Mouse (Mus musculus) embryonic facial prominence, embryonic 11.5 days (tissue): ENCODE results near the gene Tgif2. TPM values are rescaled to one million over a fixed set of nuclear protein-coding genes. Genes with fewer than 3 reads are reported as not detected.
A peak's percentile ranks its signal among the peaks of the same experiment; 100 is the strongest.

Source experiments
- ATAC-seq: fragments of 200-750 bp; cut with Nextera tagmentation; replicated peaks from 2 replicates; pipeline ENCODE4 v1.8.0; 2017; ENCODE audit warnings: low read depth; ENCODE audit not compliant: insufficient number of reproducible peaks, low FRiP score, low TSS enrichment
- DNase-seq: peaks from one replicate; pipeline ENCODE4 v3.0.0-alpha.2; 2015; ENCODE audit warnings: low spot score
- H3K27ac ChIP-seq: fragments of 300-500 bp; sonication (generic); replicated peaks from 2 replicates; pipeline ENCODE4 v1.5.1; 2014; ENCODE audit warnings: mild to moderate bottlenecking, low read depth, low read length, control low read depth
- H3K27me3 ChIP-seq: fragments of 300-500 bp; sonication (generic); 2 replicates; pipeline ENCODE4 v1.6.1; 2014; ENCODE audit warnings: mild to moderate bottlenecking, low read length, moderate library complexity, mixed read lengths; ENCODE audit not compliant: control insufficient read depth, insufficient read depth
- H3K36me3 ChIP-seq: fragments of 300-500 bp; sonication (generic); replicated peaks from 2 replicates; pipeline ENCODE4 v1.6.1; 2014; ENCODE audit warnings: low read depth, mild to moderate bottlenecking, low read length, moderate library complexity, mixed read lengths; ENCODE audit not compliant: control insufficient read depth, insufficient read depth
- H3K4me1 ChIP-seq: fragments of 300-500 bp; sonication (generic); 2 replicates; pipeline ENCODE4 v1.6.1; 2014; ENCODE audit warnings: low read length, mixed read lengths; ENCODE audit not compliant: control insufficient read depth, insufficient read depth
- H3K4me2 ChIP-seq: fragments of 300-500 bp; sonication (generic); 2 replicates; pipeline ENCODE4 v1.6.1; 2014; ENCODE audit warnings: low read depth, mild to moderate bottlenecking, control low read depth, low read length, moderate library complexity
- H3K4me3 ChIP-seq: fragments of 300-500 bp; sonication (generic); 2 replicates; pipeline ENCODE4 v1.5.1; 2014; ENCODE audit warnings: low read depth, low read length, control low read depth
- H3K9ac ChIP-seq: fragments of 300-500 bp; sonication (generic); replicated peaks from 2 replicates; pipeline ENCODE4 v1.6.1; 2014; ENCODE audit warnings: mild to moderate bottlenecking, control low read depth, low read length
- H3K9me3 ChIP-seq: fragments of 300-500 bp; sonication (generic); replicated peaks from 2 replicates; pipeline ENCODE4 v1.6.1; 2016; ENCODE audit warnings: mild to moderate bottlenecking, low read length, inconsistent platforms, mixed read lengths; ENCODE audit not compliant: control insufficient read depth
- WGBS: fragments of 180-500 bp; shearing (Covaris S2); extraction: QIAGEN DNeasy Blood & Tissue Kit; methylation state at CpG from one replicate; pipeline ENCODE4 v1.1.7; 2014; 5-methylcytosine and 5-hydroxymethylcytosine counted together
- polyA plus RNA-seq: library from polyadenylated mRNA; unstranded; fragments of >200 nt; fragmentation: Nextera tagmentation; extraction: Ambion mirVana; gene quantifications from 2 replicates; pipeline ENCODE4 v1.2.1, GENCODE M21; 2014

The Tgif2 gene
- polyA plus RNA-seq, 1 experiment from 2014 or later: 91.0 TPM

DNA sequence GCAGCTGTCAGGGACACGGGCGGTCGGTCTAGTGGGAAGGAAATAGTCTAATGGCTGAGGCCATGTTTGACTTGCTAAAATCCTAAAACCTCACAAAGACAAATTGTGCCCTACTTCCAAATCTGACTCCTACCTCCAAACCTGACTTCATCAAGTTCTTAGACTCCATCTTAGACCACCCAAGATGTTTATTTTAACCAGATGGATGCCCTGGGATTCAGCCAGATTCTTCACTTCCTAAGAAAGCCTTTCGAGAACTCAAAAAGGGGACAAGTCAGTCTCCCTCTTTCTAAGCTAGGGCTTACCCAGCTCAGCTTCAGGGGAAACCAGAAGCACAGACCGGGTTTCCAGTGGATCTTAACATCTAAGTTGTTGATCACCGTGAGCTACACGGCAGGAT lies 18.9 kb downstream of the Tgif2 start:
- Histone ChIP-seq H3K27me3 (no peaks in the 10 kb centered on the region), H3K9me3 (no peaks in the 10 kb centered on the region), H3K4me2 (no peak overlapping the region), H3K9ac (no peak overlapping the region), H3K27ac (no peak overlapping the region), H3K36me3 (no peaks in the 10 kb centered on the region; the same call in 1 of the 2 replicates), H3K4me3 (no peak overlapping the region), H3K4me1 (no peaks in the 10 kb centered on the region)
- no peak for DNase-seq
- no peak for ATAC-seq
- 79% methylated on average over 7 of the region's 7 CpGs for WGBS

DNA sequence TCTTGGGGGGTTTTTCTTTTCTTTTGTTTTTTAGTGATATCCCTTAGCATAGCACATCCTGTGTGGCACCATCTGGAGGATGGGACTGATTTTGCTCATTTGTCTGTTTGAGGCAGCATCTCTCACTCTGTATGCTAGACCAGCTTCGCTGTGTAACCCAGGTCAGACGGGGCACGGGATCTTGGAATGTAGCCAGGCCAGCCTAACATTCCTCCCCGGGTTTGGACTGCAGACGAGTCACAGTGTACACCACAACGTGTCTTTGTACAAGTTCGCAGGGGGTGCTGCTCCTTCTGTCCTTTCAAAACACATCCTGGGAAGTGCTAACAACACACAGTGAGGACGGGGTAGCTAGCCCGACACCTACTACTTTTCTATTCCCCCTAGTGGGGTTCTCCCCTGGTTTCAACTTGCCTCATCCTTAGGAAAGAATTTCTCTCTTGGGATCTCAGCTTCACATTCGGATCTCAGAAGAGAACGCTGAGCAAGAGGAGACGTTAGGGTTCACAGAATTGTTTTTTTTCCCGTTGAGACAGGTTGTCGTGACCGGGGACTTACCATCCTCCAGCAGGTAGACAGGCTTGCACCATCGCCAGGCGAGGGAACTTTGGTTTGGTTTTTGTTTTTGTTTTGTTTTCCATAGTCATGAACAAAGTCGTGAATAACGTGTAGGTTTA lies 22.4 kb downstream of the Tgif2 start:
- H3K27me3 ChIP-seq: no peaks in the 10 kb centered on the region
- H3K36me3 ChIP-seq: no peaks in the 10 kb centered on the region; the same call in 1 of the 2 replicates
- WGBS: 0% methylated on average over 19 of the region's 19 CpGs
- no peaks in the 10 kb centered on the region for H3K9me3 ChIP-seq
- H3K27ac ChIP-seq: peak overlapping the region; percentile 85
- DNase-seq (peak; percentile 48), ATAC-seq (peak; percentile 29; the same call in 1 of the 2 replicates)
- peak overlapping the region; percentile 64 for H3K4me2 ChIP-seq
- peak overlapping the region; percentile 92 for H3K4me3 ChIP-seq
- H3K4me1 ChIP-seq: no peaks in the 10 kb centered on the region
- H3K9ac ChIP-seq: peak overlapping the region; percentile 90

DNA sequence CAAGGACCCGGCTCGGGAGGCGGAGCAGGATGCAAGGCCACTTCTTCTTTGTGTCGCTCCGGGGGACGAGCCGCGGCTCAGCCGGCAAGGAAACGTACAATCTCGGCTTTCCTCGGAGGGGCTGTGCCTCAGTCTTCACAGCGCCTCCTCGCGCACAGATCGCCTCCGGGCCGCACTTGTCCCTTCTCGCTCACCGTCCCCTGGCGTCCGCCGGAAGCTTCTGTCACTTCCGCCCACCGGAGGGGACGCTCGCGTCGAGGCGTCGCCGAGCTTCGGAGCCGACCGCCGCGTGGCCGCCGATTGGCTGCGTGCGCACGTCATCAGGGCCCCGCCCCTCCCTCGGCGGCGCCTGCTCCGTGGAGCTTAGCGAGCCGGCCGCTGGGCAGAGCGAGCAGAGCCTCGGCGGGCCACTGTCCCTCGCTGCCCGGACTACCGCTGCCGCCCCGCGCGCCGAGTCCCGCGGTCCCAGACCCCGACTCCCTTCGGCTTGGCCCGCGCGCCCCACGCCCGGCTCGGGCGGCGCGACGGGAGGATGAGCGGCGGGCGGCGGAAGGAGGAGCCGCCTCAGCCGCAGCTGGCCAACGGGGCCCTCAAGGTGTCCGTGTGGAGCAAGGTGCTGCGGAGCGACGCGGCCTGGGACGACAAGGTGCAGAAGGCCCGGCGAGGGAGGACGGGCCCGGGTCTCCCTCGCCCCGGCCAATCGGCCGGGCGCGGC lies 23.1 kb downstream of the Tgif2 start, which contains the start of gene Rab5if:
Gene Rab5if, plus strand, starts transcription at position 357 of the 715 bp plus-strand sequence.
- Histone ChIP-seq H3K36me3 (no peaks in the 10 kb centered on the region; the same call in 1 of the 2 replicates), H3K9ac (peak within 1 kb of the TSS; percentile 90), H3K4me1 (no peaks in the 10 kb centered on the region), H3K27me3 (no peaks in the 10 kb centered on the region), H3K4me3 (peak within 1 kb of the TSS; percentile 92), H3K4me2 (peak within 1 kb of the TSS; percentile 86), H3K27ac (peak within 1 kb of the TSS; percentile 85), H3K9me3 (no peaks in the 10 kb centered on the region)
- under 1% methylated on average over 89 of the region's 98 CpGs for WGBS
- peak; percentile 98 for DNase-seq
- ATAC-seq: peak; percentile 94

DNA sequence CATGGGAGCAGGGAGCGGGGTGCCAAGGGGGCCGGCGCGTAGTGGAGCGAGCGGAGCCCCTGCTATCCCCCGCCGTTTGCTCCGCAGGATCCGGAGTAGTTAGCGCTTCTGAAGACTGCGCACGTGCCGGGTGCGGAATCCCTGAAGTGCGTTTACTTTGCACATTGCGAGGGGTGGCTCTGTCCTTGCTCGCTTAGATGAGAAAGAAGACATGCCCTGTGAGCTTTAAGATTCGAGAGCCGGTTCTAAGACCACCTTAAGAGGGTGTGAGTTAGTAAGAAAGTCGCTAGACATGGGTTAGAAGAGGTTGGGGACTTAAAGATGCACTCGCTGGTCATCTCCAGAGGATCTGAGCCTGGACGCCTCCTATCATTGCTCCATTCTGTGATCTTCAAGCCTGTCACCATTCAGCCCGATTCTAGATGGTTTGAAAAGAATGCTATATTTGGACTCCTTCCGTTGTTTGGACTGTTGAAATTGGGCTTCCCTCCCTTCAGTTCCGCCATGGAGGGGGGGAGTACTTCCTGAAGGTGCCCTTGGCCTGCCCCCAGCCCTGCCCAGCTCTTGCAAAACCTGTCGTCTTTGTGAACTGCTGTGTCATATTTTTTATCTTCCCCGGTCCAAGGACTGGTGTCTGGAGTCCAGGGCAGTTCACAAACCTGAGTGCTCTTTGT lies 23.8 kb downstream of the Tgif2 start:
- no peaks in the 10 kb centered on the region for H3K36me3 ChIP-seq
- ATAC-seq: no peak; the same call in 1 of the 2 replicates
- H3K4me2 ChIP-seq: peak overlapping the region; percentile 86

DNA sequence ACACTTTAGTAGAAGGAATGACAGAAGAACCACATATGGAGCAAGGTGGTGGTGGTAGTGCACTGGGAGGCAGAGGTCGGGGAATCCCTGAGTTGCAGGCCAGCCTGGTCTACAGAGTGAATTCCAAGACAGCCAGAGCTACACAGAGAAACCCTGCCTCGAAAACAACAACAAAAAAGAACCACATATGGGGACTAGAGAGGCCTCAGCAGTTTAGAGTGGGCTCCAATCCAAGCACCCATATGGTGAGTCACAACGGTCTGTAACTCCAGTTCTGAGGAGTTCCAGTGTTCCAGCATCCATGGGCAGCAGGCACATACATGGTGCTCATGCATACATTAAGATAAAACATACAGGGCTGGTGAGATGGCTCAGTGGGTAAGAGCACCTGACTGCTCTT lies 24.7 kb downstream of the Tgif2 start:
- H3K4me1 ChIP-seq: no peaks in the 10 kb centered on the region
- no peak overlapping the region for H3K27ac ChIP-seq
- no peak overlapping the region for H3K9ac ChIP-seq
- WGBS: 88% methylated on average over 3 of the region's 3 CpGs
- no peaks in the 10 kb centered on the region for H3K9me3 ChIP-seq
- no peaks in the 10 kb centered on the region for H3K27me3 ChIP-seq
- ATAC-seq (no peak), DNase-seq (no peak)
- no peaks in the 10 kb centered on the region; the same call in 1 of the 2 replicates for H3K36me3 ChIP-seq
- no peak overlapping the region for H3K4me3 ChIP-seq
- no peak overlapping the region for H3K4me2 ChIP-seq

More for the DNA sequence above, 23.8 kb downstream of the Tgif2 start:
- Histone ChIP-seq H3K4me3 (peak overlapping the region; percentile 92), H3K9me3 (no peaks in the 10 kb centered on the region), H3K27me3 (no peaks in the 10 kb centered on the region), H3K27ac (peak overlapping the region; percentile 60), H3K4me1 (no peaks in the 10 kb centered on the region), H3K9ac (peak overlapping the region; percentile 90)
- no peak for DNase-seq
- 3% methylated on average over 28 of the region's 28 CpGs for WGBS

DNA sequence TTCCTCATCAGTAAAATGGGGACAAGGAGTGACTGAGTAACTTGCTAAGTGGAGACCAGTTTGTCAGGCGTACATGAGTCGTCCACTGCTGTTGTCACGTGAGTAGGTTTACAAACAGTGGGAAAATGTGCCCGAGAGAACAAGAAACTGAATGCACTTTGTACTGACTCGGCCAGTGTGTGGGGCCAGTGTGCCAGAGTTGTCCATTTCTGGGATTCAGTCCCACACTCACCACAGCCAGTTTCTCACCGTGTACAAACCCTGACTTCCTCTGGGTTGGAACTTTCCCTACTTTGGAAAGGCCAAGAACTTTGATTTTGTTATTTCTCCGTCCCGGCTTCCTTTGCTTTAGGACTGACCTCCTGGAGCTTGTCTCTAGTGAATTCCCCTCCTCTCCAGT lies 29.2 kb downstream of the Tgif2 start:
- Histone ChIP-seq H3K27me3 (no peaks in the 10 kb centered on the region), H3K4me2 (no peak overlapping the region), H3K4me3 (no peak overlapping the region), H3K27ac (no peak overlapping the region), H3K9ac (no peak overlapping the region), H3K9me3 (no peaks in the 10 kb centered on the region), H3K36me3 (peaks cover 3% of the 10 kb centered on the region), H3K4me1 (no peaks in the 10 kb centered on the region)
- WGBS: 92% methylated on average over 8 of the region's 8 CpGs
- DNase-seq (no peak), ATAC-seq (no peak)

DNA sequence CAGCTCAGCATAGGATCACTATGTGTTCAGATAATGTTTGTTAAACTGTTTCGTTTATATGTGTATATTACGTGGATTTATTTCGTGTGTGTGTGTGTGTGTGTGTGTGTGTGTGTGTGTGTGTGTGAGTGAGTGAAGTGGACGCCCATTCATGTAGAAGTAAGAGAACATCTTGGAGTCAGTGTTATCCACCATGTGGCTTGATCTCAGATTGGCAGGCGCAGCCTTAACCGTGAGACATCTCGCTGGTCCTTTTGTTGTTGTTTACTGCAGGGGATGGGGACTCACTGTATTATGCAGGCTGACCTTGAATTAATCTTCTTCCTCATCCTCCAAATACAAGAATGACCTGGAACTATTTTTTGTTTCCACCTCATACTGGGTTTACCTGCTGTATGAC lies 29.7 kb downstream of the Tgif2 start:
- 94% methylated on average over 7 of the region's 7 CpGs for WGBS
- no peak overlapping the region for H3K9ac ChIP-seq
- no peak overlapping the region for H3K4me3 ChIP-seq
- H3K4me1 ChIP-seq: no peaks in the 10 kb centered on the region
- DNase-seq (no peak), ATAC-seq (no peak)
- H3K27me3 ChIP-seq: no peaks in the 10 kb centered on the region
- H3K36me3 ChIP-seq: peaks cover 5% of the 10 kb centered on the region
- H3K9me3 ChIP-seq: no peaks in the 10 kb centered on the region
- no peak overlapping the region for H3K4me2 ChIP-seq
- no peak overlapping the region for H3K27ac ChIP-seq
